Mouse (Mus musculus): Measurements from ENCODE around the gene Pfkfb2. TPM values are rescaled to one million over a fixed set of nuclear protein-coding genes. Genes with fewer than 3 reads are reported as not detected.
A peak's percentile ranks its signal among the peaks of the same experiment; 100 is the strongest.

The Pfkfb2 gene
- total and polyA plus RNA-seq, 3 experiments, result 13.6 to 13.9 TPM; not detected in 1

DNA sequence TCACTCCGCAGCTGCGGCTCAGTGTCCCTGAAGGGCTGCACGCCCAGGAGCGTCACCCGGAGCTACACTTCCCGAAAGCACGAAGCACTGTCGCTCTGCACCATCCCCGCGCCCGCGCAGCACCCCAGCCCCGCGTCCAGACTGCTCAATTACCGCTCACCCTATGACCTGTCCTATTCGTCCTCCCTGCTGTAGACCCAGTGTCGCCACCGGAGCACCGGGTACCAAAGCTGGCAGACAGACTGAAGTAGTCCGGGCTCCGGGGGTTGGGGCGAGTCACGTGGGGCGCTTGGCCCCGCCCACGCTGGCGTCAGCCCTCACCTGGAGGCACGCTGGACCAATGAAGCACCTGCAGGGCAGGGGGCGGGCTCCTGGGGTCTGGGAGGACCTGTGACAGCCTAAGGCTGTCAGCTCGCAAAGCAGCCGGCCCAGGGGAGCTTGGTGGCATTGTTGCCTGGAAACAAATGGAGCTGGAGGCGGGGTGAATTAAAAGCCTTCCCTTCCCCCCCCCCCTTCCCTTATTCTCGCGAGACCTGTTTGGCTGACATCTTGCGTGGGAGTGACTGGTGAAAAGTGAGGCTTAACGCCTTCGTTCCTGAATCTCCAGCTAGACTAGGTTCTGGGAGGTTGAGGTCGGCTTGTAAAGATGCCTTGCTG lies 13.4 kb downstream of the Pfkfb2 start, which contains the start of gene Gm29427 (continued):
- TF ChIP-seq ETS1 (IDR thresholded peaks at IDR 0.05; ENCODE audit: low read depth, low read length) (peak; percentile 18; the same call in 1 of the 2 replicates), MAX (IDR thresholded peaks at IDR 0.05; ENCODE audit: low read length) (peak; percentile 89), ZNF384 (IDR thresholded peaks at IDR 0.05; ENCODE audit: low read depth, low read length) (no peak), GABPA (IDR thresholded peaks at IDR 0.05; ENCODE audit: low read depth, low read length) (no peak), RCOR1 (IDR thresholded peaks at IDR 0.05; ENCODE audit: low read depth, low read length) (no peak), TCF12 (IDR thresholded peaks at IDR 0.05; ENCODE audit: low read depth, low read length) (peak; percentile 35; the same call in 1 of the 2 replicates), USF2 (IDR thresholded peaks at IDR 0.05; ENCODE audit: borderline replicate concordance in 1 of 2, insufficient read depth in 1 of 2, low read depth in 1 of 2, low read length in 2 of 2) (peak; percentile 54 to 88; a peak in 3 of 4 replicates), CHD2 (IDR thresholded peaks at IDR 0.05; ENCODE audit: low read length) (peak; percentile 95), SIN3A (IDR thresholded peaks at IDR 0.05; ENCODE audit: low read length) (peak; percentile 83)

GRCm38 (mm10) chr1:130714046-130714445 lies 15.0 kb downstream of the Pfkfb2 start:
- Histone ChIP-seq H3K4me3 (ENCODE audit: control insufficient read depth in 1 of 2, insufficient read depth in 1 of 2, low read depth in 2 of 2, low read length in 2 of 2) (no peak overlapping the region), H3K79me2 (ENCODE audit: control insufficient read depth, insufficient read depth, low read length, poor library complexity) (peaks cover 30% of the 10 kb centered on the region), H3K9ac (ENCODE audit: control insufficient read depth, low read depth, low read length, poor library complexity, severe bottlenecking) (no peak overlapping the region), H3K9me3 (replicated peaks; ENCODE audit: insufficient read depth, low read length) (no peaks in the 10 kb centered on the region), H3K27me3 (ENCODE audit: control insufficient read depth in 1 of 2, insufficient read depth in 2 of 2, low read length in 2 of 2) (no peaks in the 10 kb centered on the region), H3K27ac (ENCODE audit: control insufficient read depth, low read depth, low read length) (no peak overlapping the region), H3K36me3 (ENCODE audit: control insufficient read depth in 1 of 2, insufficient read depth in 2 of 2, low read length in 2 of 2) (peaks cover 3 to 19% of the 10 kb centered on the region in 2 experiments; a peak in 3 of 4 replicates), H3K4me1 (ENCODE audit: control insufficient read depth in 1 of 2, insufficient read depth in 2 of 2, low read length in 2 of 2) (peaks cover 12 to 22% of the 10 kb centered on the region in 2 experiments)
- TF ChIP-seq ELF1 (IDR thresholded peaks at IDR 0.05; ENCODE audit: low read depth, low read length), result no peak
- no peak for TF ChIP-seq KAT2A (conservative IDR thresholded peaks at IDR 0.05; ENCODE audit: low read depth, low read length)
- TF ChIP-seq CTCF (IDR thresholded peaks at IDR 0.05 in 2 of 3, conservative IDR thresholded peaks at IDR 0.05 in 1 of 3; ENCODE audit: control insufficient read depth in 1 of 3, insufficient read depth in 1 of 3, low read depth in 2 of 3, low read length in 3 of 3, poor library complexity in 1 of 3, severe bottlenecking in 1 of 3), result no peak
- no peak for TF ChIP-seq MXI1 (IDR thresholded peaks at IDR 0.05; ENCODE audit: low read depth, low read length)
- DNase-seq (ENCODE audit: low read depth, low spot score), result peak; percentile 18

DNA sequence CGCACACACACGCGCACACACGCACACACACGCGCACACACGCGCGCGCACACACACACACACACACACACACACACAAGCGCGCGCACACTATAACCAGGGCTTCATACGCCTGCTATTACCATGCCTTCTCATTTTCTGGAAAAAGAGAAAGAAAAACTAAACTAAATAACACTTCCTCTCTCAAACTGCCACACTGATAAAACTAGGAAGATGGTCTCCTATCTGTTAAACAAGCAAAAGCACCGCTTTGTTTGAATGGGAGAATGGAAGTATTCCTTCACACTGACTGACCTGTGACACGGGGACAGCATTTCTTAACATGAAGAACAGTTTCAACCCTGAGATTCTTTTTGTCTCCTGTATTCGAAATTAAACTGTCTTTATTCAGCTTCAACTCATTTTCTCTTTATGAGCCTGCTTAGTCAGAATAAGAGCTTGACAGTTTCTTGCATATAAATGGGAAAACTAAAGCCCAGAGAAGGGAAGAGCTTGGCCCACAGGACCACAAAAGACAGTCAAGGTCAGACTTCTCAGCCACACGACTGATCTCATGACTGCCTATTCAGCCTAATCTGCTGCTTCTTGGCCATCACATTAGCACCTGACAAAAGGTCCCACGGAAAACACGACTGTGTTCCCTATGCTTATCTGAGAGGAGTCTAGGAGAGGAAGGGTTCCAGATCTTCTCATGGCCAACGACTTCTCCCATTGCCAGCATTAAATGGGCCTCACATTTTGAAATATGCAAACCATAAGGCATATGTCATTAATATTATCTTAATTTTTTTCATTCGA lies 18.6 kb downstream of the Pfkfb2 start:
- DNase-seq (ENCODE audit: low read depth, low spot score), result peak; percentile 37
- Histone ChIP-seq H3K27me3 (ENCODE audit: control insufficient read depth in 1 of 2, insufficient read depth in 2 of 2, low read length in 2 of 2) (no peaks in the 10 kb centered on the region), H3K9me3 (replicated peaks; ENCODE audit: insufficient read depth, low read length) (no peaks in the 10 kb centered on the region), H3K4me3 (ENCODE audit: control insufficient read depth in 1 of 2, insufficient read depth in 1 of 2, low read depth in 2 of 2, low read length in 2 of 2) (peak overlapping the region in 1 of 2 experiments; percentile 11; a peak in 1 of 4 replicates), H3K79me2 (ENCODE audit: control insufficient read depth, insufficient read depth, low read length, poor library complexity) (0 out of 2 replicates have a peak, but pooled peaks cover 2% of the 10 kb centered on the region), H3K36me3 (ENCODE audit: control insufficient read depth in 1 of 2, insufficient read depth in 2 of 2, low read length in 2 of 2) (peaks cover 3 to 9% of the 10 kb centered on the region in 2 experiments), H3K9ac (ENCODE audit: control insufficient read depth, low read depth, low read length, poor library complexity, severe bottlenecking) (no peak overlapping the region), H3K27ac (ENCODE audit: control insufficient read depth, low read depth, low read length) (peak overlapping the region; percentile 3; the same call in 1 of the 2 replicates), H3K4me1 (ENCODE audit: control insufficient read depth in 1 of 2, insufficient read depth in 2 of 2, low read length in 2 of 2) (peaks cover 12 to 13% of the 10 kb centered on the region in 2 experiments)
- TF ChIP-seq GATA1 (IDR thresholded peaks at IDR 0.05; ENCODE audit: low read depth, low read length), result peak; percentile 31; the same call in 1 of the 2 replicates
- TF ChIP-seq MYB (IDR thresholded peaks at IDR 0.05; ENCODE audit: low read depth, low read length), result peak; percentile 61
- TF ChIP-seq POLR2A (IDR thresholded peaks at IDR 0.05; ENCODE audit: control insufficient read depth in 1 of 2, insufficient read depth in 1 of 2, low read depth in 1 of 2, low read length in 2 of 2, poor library complexity in 1 of 2), result no peak
- no peak for TF ChIP-seq USF2 (IDR thresholded peaks at IDR 0.05; ENCODE audit: borderline replicate concordance in 1 of 2, insufficient read depth in 1 of 2, low read depth in 1 of 2, low read length in 2 of 2)
- TF ChIP-seq MXI1 (IDR thresholded peaks at IDR 0.05; ENCODE audit: low read depth, low read length), result no peak
- peak; percentile 58; the same call in 1 of the 2 replicates for TF ChIP-seq ETS1 (IDR thresholded peaks at IDR 0.05; ENCODE audit: low read depth, low read length)
- TF ChIP-seq CHD1 (IDR thresholded peaks at IDR 0.05; ENCODE audit: low read depth, low read length), result no peak
- no peak for TF ChIP-seq HCFC1 (IDR thresholded peaks at IDR 0.05; ENCODE audit: low read depth, low read length)
- TF ChIP-seq SMC3 (IDR thresholded peaks at IDR 0.05; ENCODE audit: low read depth, low read length), result no peak
- TF ChIP-seq SIN3A (IDR thresholded peaks at IDR 0.05; ENCODE audit: low read length), result 0 out of 2 replicates have a peak, but pooled peaks have one; percentile 45
- peak; percentile 35 to 74; a peak in 3 of 4 replicates for TF ChIP-seq EP300 (IDR thresholded peaks at IDR 0.05; ENCODE audit: low read depth in 1 of 2, low read length in 2 of 2)
- TF ChIP-seq POLR2AphosphoS2 (IDR thresholded peaks at IDR 0.05; ENCODE audit: low read length), result no peak
